Mouse (Mus musculus): Measurements from ENCODE around the gene Vav3.
"Not testable (repeated sequence)": the region's sequence is repeated elsewhere in the genome, so short reads cannot be mapped to it uniquely, and the experiment has no call there.

The Vav3 gene

GRCm38 (mm10) chr3:109440001-109440400 is 99.5 kb downstream of the Vav3 start:
- no peak for DNase-seq (ENCODE audit: low spot score)

GRCm38 (mm10) chr3:109444077-109444476 is 103.6 kb downstream of the Vav3 start:
- no peak for DNase-seq (ENCODE audit: low spot score)

GRCm38 (mm10) chr3:109446903-109447302 is 106.5 kb downstream of the Vav3 start:
- no peak for DNase-seq (ENCODE audit: low spot score)

- not testable (repeated sequence) for DNase-seq (ENCODE audit: low spot score)
Measured at GRCm38 (mm10) chr3:109448249-109448648, 107.8 kb downstream of the Vav3 start.

GRCm38 (mm10) chr3:109451966-109452365 is 111.5 kb downstream of the Vav3 start:
- no peak for DNase-seq (ENCODE audit: low spot score)

- DNase-seq (ENCODE audit: low spot score) = no peak
Measured at GRCm38 (mm10) chr3:109454633-109455032, 114.2 kb downstream of the Vav3 start.

GRCm38 (mm10) chr3:109456340-109456739 is 115.9 kb downstream of the Vav3 start:
- DNase-seq (ENCODE audit: low spot score) = no peak

- no peak for DNase-seq (ENCODE audit: low spot score)
Measured at GRCm38 (mm10) chr3:109463684-109464083, 123.2 kb downstream of the Vav3 start.

- no peak for DNase-seq (ENCODE audit: low spot score)
Measured at GRCm38 (mm10) chr3:109464600-109464999, 124.1 kb downstream of the Vav3 start.

GRCm38 (mm10) chr3:109466541-109466940 is 126.1 kb downstream of the Vav3 start:
- DNase-seq (ENCODE audit: low spot score) = no peak

- no peak for DNase-seq (ENCODE audit: low spot score)
Measured at GRCm38 (mm10) chr3:109467288-109467687, 126.8 kb downstream of the Vav3 start.

- DNase-seq (ENCODE audit: low spot score) = peak; percentile 39
Measured at GRCm38 (mm10) chr3:109469465-109469864, 129.0 kb downstream of the Vav3 start.

GRCm38 (mm10) chr3:109470651-109471255 is 130.3 kb downstream of the Vav3 start:
- no peak for DNase-seq (ENCODE audit: low spot score)

- DNase-seq (ENCODE audit: low spot score) = no peak
Measured at GRCm38 (mm10) chr3:109476521-109476920, 136.1 kb downstream of the Vav3 start.

- DNase-seq (ENCODE audit: low spot score) = no peak
Measured at GRCm38 (mm10) chr3:109478297-109478696, 137.8 kb downstream of the Vav3 start.

GRCm38 (mm10) chr3:109480625-109481024 is 140.2 kb downstream of the Vav3 start:
- no peak for DNase-seq (ENCODE audit: low spot score)

- no peak for DNase-seq (ENCODE audit: low spot score)
Measured at GRCm38 (mm10) chr3:109486786-109487185, 146.3 kb downstream of the Vav3 start.

- DNase-seq (ENCODE audit: low spot score) = no peak
Measured at GRCm38 (mm10) chr3:109487823-109488222, 147.4 kb downstream of the Vav3 start.

GRCm38 (mm10) chr3:109488750-109489171 is 148.3 kb downstream of the Vav3 start:
- no peak for DNase-seq (ENCODE audit: low spot score)

- DNase-seq (ENCODE audit: low spot score) = no peak
Measured at GRCm38 (mm10) chr3:109490561-109491296, 150.3 kb downstream of the Vav3 start.

GRCm38 (mm10) chr3:109491568-109491967 is 151.1 kb downstream of the Vav3 start:
- peak; percentile 67 for DNase-seq (ENCODE audit: low spot score)

GRCm38 (mm10) chr3:109496461-109496860 is 156.0 kb downstream of the Vav3 start:
- DNase-seq (ENCODE audit: low spot score) = no peak

- DNase-seq (ENCODE audit: low spot score) = no peak
Measured at GRCm38 (mm10) chr3:109497074-109497473, 156.6 kb downstream of the Vav3 start.
